Mouse (Mus musculus): ENCODE results near the gene Atp1b1.

The Atp1b1 gene

DNA sequence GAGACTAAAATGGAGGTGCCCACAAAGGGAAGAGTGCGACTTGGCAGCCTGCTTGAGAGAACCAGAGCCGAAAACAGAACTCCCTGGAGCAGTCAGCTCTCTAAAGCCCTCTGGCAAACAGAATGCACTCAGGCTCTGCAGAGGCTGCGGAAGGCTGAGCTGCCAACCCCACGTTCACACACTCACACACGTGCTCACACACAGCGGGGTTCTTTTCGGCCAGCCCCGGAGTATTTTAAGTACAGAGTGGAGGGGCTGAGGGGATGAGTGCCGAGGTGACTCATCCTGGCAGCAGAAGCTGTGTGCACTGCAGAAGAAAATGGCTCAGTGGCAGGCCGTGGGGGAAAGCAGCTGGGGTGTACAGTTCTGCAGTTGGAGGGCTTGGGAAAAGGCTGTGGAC, 3.6 kb upstream of the Atp1b1 start:
- no peak for DNase-seq (ENCODE audit: low spot score)

DNA sequence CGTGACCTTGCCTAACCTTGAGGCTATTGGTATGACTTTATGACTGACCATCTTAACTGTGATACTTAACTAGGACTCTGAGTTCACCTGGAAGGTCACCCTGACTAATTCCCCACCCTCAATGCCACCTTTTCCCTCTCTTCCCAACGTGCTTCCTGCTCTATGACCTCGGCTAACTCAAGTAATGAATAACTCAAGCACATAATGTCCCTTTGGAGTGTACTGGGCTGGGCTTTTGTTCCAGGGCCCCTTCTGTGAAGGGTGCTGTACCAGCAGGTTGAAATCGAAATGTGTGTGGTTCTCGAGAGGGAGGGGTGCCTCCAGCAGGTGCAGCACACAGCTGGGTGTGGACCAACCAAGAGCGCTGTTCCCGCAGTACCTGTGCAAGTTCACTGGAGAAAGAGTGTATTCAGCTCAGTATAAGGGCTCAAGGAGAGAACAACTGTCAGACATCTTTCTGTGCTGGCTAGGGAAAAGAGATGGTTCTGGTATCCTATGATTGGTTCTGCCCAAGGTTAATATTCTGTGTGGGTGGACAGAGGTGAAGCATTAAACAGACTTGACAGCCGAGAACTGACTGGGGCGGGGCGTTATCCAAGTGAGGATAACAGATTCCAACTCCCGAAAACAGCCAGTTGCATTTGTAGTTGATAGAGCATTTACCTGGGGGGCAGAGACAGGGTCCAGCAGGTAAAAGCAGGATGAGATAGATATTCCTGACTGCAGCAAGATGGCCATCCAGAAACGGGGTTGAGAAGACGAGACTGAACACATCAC, 3.0 kb upstream of the Atp1b1 start:
- no peak for DNase-seq (ENCODE audit: low spot score)

DNA sequence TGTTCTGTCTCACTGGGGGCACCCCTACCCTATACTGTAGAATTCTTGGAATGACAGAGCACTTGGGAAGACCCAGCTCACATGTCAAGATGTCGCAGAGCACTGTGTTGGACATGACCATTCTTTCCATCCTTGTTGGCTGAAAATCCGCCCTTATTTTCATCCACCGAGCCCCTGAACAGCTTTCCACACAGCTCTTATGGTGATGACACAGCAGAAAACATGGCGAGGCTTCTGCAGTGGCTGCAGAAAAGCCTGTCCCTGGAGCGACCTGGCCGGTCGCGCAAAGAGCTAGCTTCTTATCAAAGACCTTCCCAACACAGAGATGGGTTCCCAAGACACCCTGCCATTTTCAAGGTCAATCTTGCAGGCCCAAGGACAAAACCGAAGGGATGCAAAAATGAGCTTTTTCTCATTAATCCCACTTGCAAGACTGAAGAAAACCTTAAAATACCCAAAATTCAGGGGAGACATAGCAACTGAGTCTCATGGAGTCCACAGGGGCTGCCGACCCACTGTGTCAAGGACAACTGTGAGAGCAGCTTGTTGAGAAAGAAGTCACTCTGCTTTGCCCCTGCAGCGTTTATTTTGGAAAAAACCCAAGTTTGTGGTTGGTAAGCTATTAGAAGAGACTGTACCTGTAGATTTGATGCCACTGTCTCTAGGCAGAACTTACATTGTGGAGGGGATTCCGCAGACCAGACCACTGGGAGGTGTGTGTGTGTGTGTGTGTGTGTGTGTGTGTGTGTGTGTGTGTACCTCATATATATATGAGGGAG, 1.2 kb upstream of the Atp1b1 start:
- DNase-seq (ENCODE audit: low spot score), result no peak

GRCm38 (mm10) chr1:164458621-164459051, 481 bp upstream of the Atp1b1 start:
- peak; percentile 73 for DNase-seq (ENCODE audit: low spot score)

- peak; percentile 81 for DNase-seq (ENCODE audit: low spot score)
Observed at GRCm38 (mm10) chr1:164457531-164458244, 467 bp downstream of the Atp1b1 start.

- DNase-seq (ENCODE audit: low spot score), result no peak
Observed at GRCm38 (mm10) chr1:164456731-164457130, 1.4 kb downstream of the Atp1b1 start.

DNA sequence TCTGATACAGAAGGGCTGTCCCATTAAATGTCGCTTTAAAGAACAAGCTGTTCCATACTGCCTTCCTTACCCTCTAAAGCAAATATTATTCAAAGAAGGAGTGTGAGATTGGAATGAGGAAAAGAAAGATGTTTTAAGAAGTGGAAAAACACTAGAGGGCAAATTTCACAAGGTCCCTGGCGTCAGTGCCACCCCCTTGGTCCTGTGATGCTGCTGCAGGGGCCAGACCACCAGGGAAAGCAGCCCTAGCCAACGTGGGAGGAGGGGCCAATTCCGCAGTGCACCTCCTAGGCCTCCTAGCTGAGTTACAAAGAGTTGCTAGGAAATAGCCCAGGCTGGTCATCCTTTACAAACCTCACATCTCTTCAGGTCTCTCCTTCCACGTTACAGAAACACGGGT, 2.1 kb downstream of the Atp1b1 start:
- DNase-seq (ENCODE audit: low spot score), result no peak

GRCm38 (mm10) chr1:164455614-164456013, 2.5 kb downstream of the Atp1b1 start:
- no peak for DNase-seq (ENCODE audit: low spot score)

DNA sequence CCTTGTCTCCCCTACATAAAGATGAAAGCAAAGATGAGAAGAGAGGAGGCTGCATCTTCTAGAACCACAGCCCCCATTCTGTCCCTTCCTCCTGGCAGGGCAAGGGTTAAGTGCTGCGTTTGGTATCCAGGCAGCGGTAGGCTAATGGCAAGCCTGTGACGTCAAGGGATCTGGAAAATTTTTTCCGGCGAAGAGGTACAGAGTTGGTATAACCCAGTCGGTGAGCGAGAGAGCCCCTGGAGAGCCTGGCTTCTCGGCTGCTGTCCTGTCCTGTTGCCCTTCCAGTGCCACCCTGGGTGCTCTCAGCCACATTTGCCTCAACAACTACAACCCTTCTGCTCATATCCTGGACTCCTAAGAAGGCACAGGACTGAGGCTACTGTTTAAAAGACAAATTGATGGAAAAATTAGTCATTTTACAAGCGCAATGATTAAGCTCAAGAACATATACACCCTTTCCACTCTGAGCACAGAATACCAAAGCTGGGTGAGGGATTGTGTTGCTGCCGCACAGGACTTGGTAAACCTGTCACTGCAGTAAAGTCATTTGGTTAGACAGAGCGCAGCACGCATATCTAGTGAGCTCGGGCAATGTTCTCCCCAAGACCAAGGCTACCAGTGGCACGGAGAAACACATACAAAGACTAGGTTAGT, 3.3 kb downstream of the Atp1b1 start:
- no peak for DNase-seq (ENCODE audit: low spot score)

- no peak for DNase-seq (ENCODE audit: low spot score)
Observed at GRCm38 (mm10) chr1:164453739-164454138, 4.4 kb downstream of the Atp1b1 start.

DNA sequence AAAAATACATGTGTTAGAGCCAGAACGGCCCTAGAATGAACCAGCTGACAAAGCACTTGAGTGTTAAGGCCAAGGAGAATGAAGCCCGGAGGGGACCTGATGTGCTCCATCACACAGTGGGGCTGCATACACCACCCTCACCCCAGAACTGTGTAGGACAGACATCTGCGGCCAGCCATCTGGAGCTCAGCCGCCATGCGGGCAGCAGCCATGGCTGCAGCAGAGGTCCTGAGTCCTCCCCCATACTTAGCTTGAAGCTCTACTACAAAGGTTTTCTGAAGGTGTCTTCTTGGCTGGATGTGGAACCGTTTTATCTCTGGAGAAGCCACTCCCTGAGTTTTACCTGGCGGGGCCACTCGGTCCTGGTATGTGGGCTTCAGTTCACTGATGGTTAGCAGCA, 5.0 kb downstream of the Atp1b1 start:
- DNase-seq (ENCODE audit: low spot score), result no peak

- no peak for DNase-seq (ENCODE audit: low spot score)
Observed at GRCm38 (mm10) chr1:164452580-164452979, 5.6 kb downstream of the Atp1b1 start.

DNA sequence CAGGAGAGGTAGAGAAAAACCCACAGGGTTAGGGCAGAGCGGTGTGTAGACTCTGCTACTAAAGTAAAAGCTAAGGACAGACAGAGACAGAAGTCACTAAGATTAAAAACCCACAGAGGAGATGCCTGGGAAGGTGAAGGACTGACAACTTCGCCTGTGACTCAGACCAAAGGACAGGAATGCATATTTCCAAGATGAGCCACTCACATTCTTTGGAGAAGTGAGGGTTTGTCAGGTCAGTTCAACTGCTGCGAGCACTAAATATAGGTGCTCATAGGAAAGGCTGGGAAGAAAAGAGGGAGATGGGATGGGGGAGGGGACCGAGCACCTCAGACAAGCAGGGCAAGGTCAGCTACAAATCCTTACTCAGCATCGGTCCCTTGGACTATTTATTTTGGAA, 6.8 kb downstream of the Atp1b1 start:
- no peak for DNase-seq (ENCODE audit: low spot score)

DNA sequence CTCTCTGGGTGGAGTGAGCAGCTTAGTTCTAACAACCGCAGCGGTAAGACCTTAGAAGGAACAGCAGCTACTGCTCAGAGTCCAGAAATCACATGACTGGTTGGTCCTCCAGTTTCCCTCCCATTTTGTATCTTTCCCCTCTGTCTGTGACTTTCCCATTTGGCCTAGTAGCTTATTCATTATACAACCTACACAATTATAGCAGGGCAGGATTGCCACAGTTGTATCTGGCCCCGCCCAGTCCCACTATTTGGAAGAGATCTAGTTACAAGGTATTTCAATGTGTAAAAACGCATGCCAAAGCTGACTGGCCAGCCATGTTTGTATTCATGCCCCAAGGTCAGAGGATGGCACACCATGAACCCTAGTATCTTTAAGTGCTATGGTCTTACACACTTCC, 7.5 kb downstream of the Atp1b1 start:
- no peak for DNase-seq (ENCODE audit: low spot score)

DNA sequence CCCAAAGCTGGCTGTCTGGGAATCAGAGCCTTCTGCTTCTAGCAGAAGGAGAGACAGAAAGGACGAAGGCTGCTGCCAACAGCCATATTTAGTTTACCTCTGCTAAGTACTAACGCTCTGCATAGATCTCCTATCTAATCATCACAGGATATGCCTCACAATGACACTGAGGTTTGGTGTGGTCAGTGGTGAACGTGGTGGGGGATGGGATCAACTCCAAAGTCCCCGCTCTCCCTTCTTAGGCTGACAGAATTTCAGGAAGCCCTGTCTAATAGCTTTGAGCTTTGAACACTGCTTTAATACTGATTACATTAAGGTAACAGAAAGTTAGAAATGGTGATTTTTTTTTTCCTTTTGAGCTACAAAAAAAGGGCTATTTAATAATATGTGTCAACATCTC, 7.9 kb downstream of the Atp1b1 start:
- DNase-seq (ENCODE audit: low spot score), result no peak

DNA sequence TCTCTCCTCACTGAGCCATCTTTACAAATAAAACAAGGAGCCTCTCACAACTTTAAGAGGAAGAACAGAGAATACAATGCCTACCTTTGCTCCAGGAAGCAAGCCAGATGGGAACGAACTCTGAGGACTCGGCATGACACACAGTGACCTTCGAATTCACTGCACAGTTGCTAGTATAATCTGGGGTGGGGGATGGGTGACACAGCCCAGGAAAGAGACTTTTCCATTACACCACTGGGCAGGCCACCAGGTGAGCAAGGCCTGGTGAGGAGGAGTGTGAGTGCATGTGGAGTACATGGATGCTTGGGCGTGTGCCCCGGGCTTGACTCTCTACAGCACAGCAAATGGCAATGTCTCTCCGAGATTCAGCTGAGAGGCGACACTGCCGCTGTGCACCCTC, 8.5 kb downstream of the Atp1b1 start:
- DNase-seq (ENCODE audit: low spot score), result no peak

- no peak for DNase-seq (ENCODE audit: low spot score)
Observed at GRCm38 (mm10) chr1:164447521-164447920, 10.6 kb downstream of the Atp1b1 start.

GRCm38 (mm10) chr1:164446535-164446934, 11.6 kb downstream of the Atp1b1 start:
- no peak for DNase-seq (ENCODE audit: low spot score)

DNA sequence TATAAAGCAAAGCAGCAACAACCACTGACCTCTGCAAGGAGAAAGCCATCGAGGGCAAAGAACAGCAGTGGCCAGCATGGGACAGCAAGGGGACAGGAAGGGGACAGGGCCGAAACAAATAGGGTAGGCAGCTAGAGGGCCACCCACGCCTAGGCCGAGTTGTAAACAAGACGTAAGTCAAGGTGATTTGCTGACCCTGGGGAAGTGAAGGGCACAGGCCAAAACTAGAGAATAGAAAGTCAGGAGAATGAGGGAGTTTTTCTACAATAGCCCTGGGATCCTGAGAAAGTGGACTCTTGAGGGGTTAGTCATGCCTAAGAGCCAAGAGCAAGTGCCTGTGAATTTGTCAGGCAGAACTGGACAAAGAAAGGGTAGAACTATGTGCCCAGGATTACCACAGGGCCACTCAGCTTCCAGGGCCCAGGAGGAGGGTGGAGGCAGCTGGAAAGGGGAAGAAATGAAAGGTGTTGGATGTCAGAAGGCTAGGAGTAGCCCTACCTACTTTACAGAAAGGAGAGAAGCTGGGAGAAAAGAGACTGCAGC, 12.5 kb downstream of the Atp1b1 start:
- DNase-seq (ENCODE audit: low spot score), result no peak

- DNase-seq (ENCODE audit: low spot score), result no peak
Observed at GRCm38 (mm10) chr1:164441408-164441974, 16.7 kb downstream of the Atp1b1 start.

- no peak for DNase-seq (ENCODE audit: low spot score)
Observed at GRCm38 (mm10) chr1:164440708-164441407, 17.3 kb downstream of the Atp1b1 start.
